Mouse (Mus musculus) kidney, embryonic 16.5 days (tissue): Measurements from ENCODE around the gene Zbtb7b. TPM values are rescaled to one million over a fixed set of nuclear protein-coding genes. Genes with fewer than 3 reads are reported as not detected.

Experiments
- ATAC-seq: fragments of 200-750 bp; cut with Nextera tagmentation; 2 replicates; pipeline ENCODE4 v1.8.0; 2017; ENCODE audit warnings: moderate TSS enrichment; ENCODE audit not compliant: low FRiP score, low TSS enrichment
- H3K27ac ChIP-seq: fragments of 300-500 bp; sonication (generic); 2 replicates; pipeline ENCODE4 v1.5.1; 2014; ENCODE audit warnings: low read length
- H3K27me3 ChIP-seq: fragments of 300-500 bp; sonication (generic); 2 replicates; pipeline ENCODE4 v1.6.1; 2014; ENCODE audit warnings: low read length, control low read depth, mixed read lengths; ENCODE audit not compliant: insufficient read depth
- H3K36me3 ChIP-seq: fragments of 300-500 bp; sonication (generic); 2 replicates; pipeline ENCODE4 v1.6.1; 2014; ENCODE audit warnings: low read length, control low read depth, mixed read lengths; ENCODE audit not compliant: insufficient read depth
- H3K4me1 ChIP-seq: fragments of 300-500 bp; sonication (generic); 2 replicates; pipeline ENCODE4 v1.6.1; 2014; ENCODE audit warnings: low read length, control low read depth, mixed read lengths; ENCODE audit not compliant: insufficient read depth
- H3K4me2 ChIP-seq: fragments of 300-500 bp; sonication (generic); replicated peaks from 2 replicates; pipeline ENCODE4 v1.6.1; 2014; ENCODE audit warnings: low read depth, low read length
- H3K4me3 ChIP-seq: fragments of 300-500 bp; sonication (generic); 2 replicates; pipeline ENCODE4 v1.5.1; 2014; ENCODE audit warnings: mild to moderate bottlenecking, low read length
- H3K9ac ChIP-seq: fragments of 300-500 bp; sonication (generic); replicated peaks from 2 replicates; pipeline ENCODE4 v1.6.1; 2014; ENCODE audit warnings: low read length
- H3K9me3 ChIP-seq: fragments of 300-500 bp; sonication (generic); 2 replicates; pipeline ENCODE4 v1.6.1; 2016; ENCODE audit warnings: low read length, control low read depth
- WGBS: fragments of 180-500 bp; shearing (Covaris S2); extraction: QIAGEN DNeasy Blood & Tissue Kit; methylation state at CpG from one replicate; pipeline ENCODE4 v1.1.7; 2014; 5-methylcytosine and 5-hydroxymethylcytosine counted together
- polyA plus RNA-seq: library from polyadenylated mRNA; unstranded; fragments of >200 nt; fragmentation: Nextera tagmentation; extraction: Ambion mirVana; gene quantifications from 2 replicates; pipeline ENCODE4 v1.2.1, GENCODE M21; 2015

Zbtb7b gene
- polyA plus RNA-seq, 1 experiment from 2014 or later, result 3.5 TPM

GRCm38 (mm10) chr3:89391663-89392511 is 2.7 kb downstream of the Zbtb7b start:
- Histone ChIP-seq H3K4me2 (peak overlapping the region; percentile 99), H3K27me3 (no peaks in the 10 kb centered on the region), H3K9ac (peak overlapping the region; percentile 80), H3K36me3 (no peaks in the 10 kb centered on the region), H3K9me3 (no peaks in the 10 kb centered on the region), H3K4me3 (peak overlapping the region; percentile 73), H3K4me1 (peaks cover 55% of the 10 kb centered on the region), H3K27ac (peak overlapping the region; percentile 87)
- WGBS, result under 1% methylated on average over 54 of the region's 56 CpGs
- no peak for ATAC-seq

GRCm38 (mm10) chr3:89390699-89391662 is 3.6 kb downstream of the Zbtb7b start:
- H3K9ac ChIP-seq, result peak overlapping the region; percentile 80
- H3K4me3 ChIP-seq, result peak overlapping the region; percentile 73
- no peaks in the 10 kb centered on the region for H3K9me3 ChIP-seq
- peaks cover 57% of the 10 kb centered on the region for H3K4me1 ChIP-seq
- H3K4me2 ChIP-seq, result peak overlapping the region; percentile 99
- H3K36me3 ChIP-seq, result no peaks in the 10 kb centered on the region
- no peaks in the 10 kb centered on the region for H3K27me3 ChIP-seq
- no peak for ATAC-seq
- H3K27ac ChIP-seq, result peak overlapping the region; percentile 87
- whole genome bisulfite sequencing, result 10% methylated on average over 19 of the region's 19 CpGs

GRCm38 (mm10) chr3:89390111-89390515 is 4.5 kb downstream of the Zbtb7b start:
- no peaks in the 10 kb centered on the region for H3K9me3 ChIP-seq
- peak overlapping the region; percentile 87; the same call in 1 of the 2 replicates for H3K27ac ChIP-seq
- no peaks in the 10 kb centered on the region for H3K27me3 ChIP-seq
- H3K9ac ChIP-seq, result no peak overlapping the region
- no peaks in the 10 kb centered on the region for H3K36me3 ChIP-seq
- WGBS, result 40% methylated on average over 5 of the region's 5 CpGs
- 0 out of 2 replicates have a peak overlapping the region, but pooled peaks have one; percentile 2 for H3K4me3 ChIP-seq
- peaks cover 56% of the 10 kb centered on the region for H3K4me1 ChIP-seq
- no peak for ATAC-seq
- H3K4me2 ChIP-seq, result peak overlapping the region; percentile 99

GRCm38 (mm10) chr3:89388901-89389740 is 5.5 kb downstream of the Zbtb7b start:
- no peak overlapping the region for H3K4me3 ChIP-seq
- no peaks in the 10 kb centered on the region for H3K9me3 ChIP-seq
- WGBS, result 53% methylated on average over 6 of the region's 6 CpGs
- H3K9ac ChIP-seq, result no peak overlapping the region
- no peak overlapping the region for H3K27ac ChIP-seq
- H3K27me3 ChIP-seq, result no peaks in the 10 kb centered on the region
- H3K4me1 ChIP-seq, result peaks cover 59% of the 10 kb centered on the region
- ATAC-seq, result no peak
- no peaks in the 10 kb centered on the region for H3K36me3 ChIP-seq
- H3K4me2 ChIP-seq, result no peak overlapping the region

DNA sequence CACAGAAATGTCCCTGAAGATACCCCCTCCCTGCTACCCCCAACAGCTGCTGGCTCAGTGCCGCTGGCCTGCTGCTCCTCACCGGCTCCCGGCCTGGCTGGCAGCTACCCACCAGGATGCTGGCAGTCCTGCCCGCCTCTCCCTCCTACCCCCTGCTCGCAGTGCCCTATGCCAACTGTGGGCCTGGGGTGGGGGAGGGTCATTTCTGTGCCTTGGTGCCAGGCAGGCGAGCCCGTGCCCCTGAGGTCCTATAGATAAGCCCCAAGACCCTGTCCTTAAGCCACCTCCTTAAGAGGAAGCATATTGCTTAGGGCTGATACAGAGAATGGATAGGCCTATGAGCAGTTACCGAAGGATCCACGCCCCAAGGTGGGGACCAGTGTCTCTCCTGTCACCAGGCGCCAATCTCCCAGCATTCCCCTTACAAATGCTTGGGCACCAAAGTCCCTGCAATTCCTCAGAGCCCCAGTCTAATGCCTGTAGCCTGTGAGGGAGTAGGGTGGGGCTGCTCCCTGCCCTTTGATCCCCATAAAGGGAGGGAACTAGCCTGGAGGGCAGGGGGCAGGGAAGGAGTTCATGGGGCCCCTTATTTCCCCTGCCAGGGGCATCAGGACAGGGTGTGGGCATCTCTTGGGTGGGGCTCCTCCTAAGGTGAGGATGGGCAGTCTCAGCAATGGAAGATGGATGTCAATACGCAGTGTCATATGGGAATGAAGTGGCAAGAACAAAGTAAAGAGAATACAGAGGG is 6.3 kb downstream of the Zbtb7b start:
- H3K4me2 ChIP-seq, result no peak overlapping the region
- no peak overlapping the region for H3K4me3 ChIP-seq
- peaks cover 59% of the 10 kb centered on the region for H3K4me1 ChIP-seq
- no peaks in the 10 kb centered on the region for H3K27me3 ChIP-seq
- 82% methylated on average over 11 of the region's 11 CpGs for WGBS
- H3K27ac ChIP-seq, result no peak overlapping the region
- H3K9me3 ChIP-seq, result no peaks in the 10 kb centered on the region
- no peaks in the 10 kb centered on the region for H3K36me3 ChIP-seq
- no peak overlapping the region for H3K9ac ChIP-seq
- no peak for ATAC-seq

DNA sequence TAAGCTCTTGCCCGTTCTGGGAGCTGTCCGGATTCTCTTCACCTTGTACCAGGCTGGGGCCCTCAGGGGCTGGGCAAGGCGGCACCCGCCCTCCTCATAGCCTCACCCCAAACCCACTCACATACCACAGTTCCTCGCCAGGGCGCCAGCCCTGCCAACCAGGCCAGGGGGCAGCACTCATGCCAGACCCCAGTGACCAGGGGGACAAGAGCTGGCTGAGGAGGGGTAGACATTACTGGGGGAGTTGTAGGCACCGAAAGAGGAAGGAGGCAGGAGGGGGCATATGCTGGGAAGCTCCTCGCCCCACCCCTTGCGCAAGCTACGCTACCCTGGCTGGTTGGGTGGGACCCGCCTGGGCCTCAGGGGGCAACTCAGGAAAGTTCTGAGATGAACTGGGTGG is 6.9 kb downstream of the Zbtb7b start:
- Histone ChIP-seq H3K9ac (peak overlapping the region; percentile 4; the same call in 1 of the 2 replicates), H3K9me3 (no peaks in the 10 kb centered on the region), H3K4me3 (no peak overlapping the region), H3K36me3 (no peaks in the 10 kb centered on the region), H3K27ac (no peak overlapping the region), H3K4me1 (peaks cover 59% of the 10 kb centered on the region), H3K27me3 (no peaks in the 10 kb centered on the region), H3K4me2 (0 out of 2 replicates have a peak overlapping the region, but pooled peaks have one; percentile 4)
- ATAC-seq, result no peak
- WGBS, result 79% methylated on average over 11 of the region's 11 CpGs

GRCm38 (mm10) chr3:89386438-89387420 is 7.8 kb downstream of the Zbtb7b start:
- Histone ChIP-seq H3K27me3 (no peaks in the 10 kb centered on the region), H3K4me3 (no peak overlapping the region), H3K9me3 (no peaks in the 10 kb centered on the region), H3K36me3 (no peaks in the 10 kb centered on the region), H3K9ac (peak overlapping the region; percentile 4; the same call in 1 of the 2 replicates), H3K27ac (no peak overlapping the region), H3K4me2 (0 out of 2 replicates have a peak overlapping the region, but pooled peaks have one; percentile 4), H3K4me1 (peaks cover 50% of the 10 kb centered on the region)
- 53% methylated on average over 17 of the region's 17 CpGs for WGBS
- ATAC-seq, result no peak

DNA sequence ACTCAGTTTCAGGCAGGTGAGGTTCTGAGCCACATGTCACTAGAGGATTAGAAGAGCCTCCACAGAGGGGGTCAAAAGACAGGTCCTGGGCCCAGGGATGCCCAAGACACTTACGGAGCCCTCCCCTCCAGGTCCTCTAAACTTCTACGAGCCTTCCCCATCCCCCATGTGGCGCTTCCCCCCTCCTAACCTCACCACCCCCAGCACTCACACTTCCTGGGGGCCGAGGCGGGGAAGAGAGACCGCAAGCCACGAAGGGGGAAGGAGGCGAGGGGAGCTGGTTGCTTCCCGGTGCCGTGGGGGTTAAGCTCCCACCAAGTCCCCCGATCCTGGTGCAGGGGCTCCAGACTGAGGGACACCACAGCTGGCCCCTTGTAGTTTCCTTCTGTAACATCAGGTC is 9.1 kb downstream of the Zbtb7b start:
- H3K27me3 ChIP-seq, result no peaks in the 10 kb centered on the region
- no peaks in the 10 kb centered on the region for H3K9me3 ChIP-seq
- no peak overlapping the region for H3K4me2 ChIP-seq
- H3K9ac ChIP-seq, result no peak overlapping the region
- no peak overlapping the region for H3K4me3 ChIP-seq
- no peak overlapping the region for H3K27ac ChIP-seq
- H3K4me1 ChIP-seq, result peaks cover 37% of the 10 kb centered on the region
- WGBS, result 50% methylated on average over 7 of the region's 11 CpGs
- peaks cover 7% of the 10 kb centered on the region; the same call in 1 of the 2 replicates for H3K36me3 ChIP-seq
- ATAC-seq, result no peak
